Mouse (Mus musculus): ENCODE results near the gene Ranbp10. TPM values are rescaled to one million over a fixed set of nuclear protein-coding genes. Genes with fewer than 3 reads are reported as not detected.

Ranbp10 gene
- 27.8 TPM for polyA plus RNA-seq (2017; shearing (Covaris generic))

DNA sequence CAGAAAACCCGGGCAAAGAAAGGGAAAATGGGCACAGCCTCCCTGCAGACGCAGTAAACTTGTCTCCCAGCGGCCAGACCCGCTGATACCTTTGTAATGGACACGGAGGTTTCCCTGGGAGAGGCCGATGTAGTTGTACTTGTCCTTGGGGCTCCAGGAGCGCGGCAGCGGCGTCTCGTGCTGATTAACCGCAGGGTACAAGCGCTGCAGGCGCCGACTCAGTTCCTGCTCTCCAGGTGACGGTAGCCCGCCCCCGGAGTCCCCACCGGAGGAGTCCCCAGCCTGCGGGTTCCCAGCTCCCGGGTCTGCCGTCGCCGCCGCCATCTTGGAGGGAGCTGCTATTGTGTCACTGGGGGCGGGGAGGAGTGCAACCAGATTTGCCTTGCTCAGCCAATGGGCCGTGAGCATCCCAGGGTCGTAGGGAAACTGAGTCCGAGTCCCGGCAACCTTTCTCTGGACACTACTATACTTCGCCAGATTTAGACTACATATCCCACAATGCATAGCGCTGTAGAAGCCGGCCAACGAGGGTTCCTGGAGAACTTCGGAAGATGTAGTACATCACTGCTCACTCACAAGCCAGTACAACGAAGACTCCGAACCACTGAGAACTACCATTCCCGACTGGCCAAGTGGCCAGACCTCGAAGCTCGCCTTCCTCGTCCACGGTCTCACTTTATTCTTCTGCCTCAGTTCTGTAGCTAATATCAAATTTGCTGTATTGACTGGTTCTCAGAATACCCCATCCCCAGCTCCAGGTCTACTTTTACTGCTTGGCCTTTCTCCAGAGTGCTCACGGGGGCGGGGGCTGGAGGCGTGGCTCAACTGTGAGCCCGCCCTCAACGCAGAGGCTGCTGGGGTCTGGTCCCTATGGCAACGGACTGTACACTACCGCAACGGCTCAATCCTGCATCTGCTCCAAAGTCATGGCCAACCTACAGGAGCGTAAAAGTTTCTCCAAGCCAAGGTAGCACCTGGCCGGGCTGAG is at the start of gene Ranbp10, which contains the start of gene Tsnaxip1:
Gene Ranbp10, minus strand, starts transcription at position 490 of the 988 bp plus-strand sequence.
Gene Tsnaxip1, plus strand, starts transcription at position 871 of the 988 bp plus-strand sequence.

DNA sequence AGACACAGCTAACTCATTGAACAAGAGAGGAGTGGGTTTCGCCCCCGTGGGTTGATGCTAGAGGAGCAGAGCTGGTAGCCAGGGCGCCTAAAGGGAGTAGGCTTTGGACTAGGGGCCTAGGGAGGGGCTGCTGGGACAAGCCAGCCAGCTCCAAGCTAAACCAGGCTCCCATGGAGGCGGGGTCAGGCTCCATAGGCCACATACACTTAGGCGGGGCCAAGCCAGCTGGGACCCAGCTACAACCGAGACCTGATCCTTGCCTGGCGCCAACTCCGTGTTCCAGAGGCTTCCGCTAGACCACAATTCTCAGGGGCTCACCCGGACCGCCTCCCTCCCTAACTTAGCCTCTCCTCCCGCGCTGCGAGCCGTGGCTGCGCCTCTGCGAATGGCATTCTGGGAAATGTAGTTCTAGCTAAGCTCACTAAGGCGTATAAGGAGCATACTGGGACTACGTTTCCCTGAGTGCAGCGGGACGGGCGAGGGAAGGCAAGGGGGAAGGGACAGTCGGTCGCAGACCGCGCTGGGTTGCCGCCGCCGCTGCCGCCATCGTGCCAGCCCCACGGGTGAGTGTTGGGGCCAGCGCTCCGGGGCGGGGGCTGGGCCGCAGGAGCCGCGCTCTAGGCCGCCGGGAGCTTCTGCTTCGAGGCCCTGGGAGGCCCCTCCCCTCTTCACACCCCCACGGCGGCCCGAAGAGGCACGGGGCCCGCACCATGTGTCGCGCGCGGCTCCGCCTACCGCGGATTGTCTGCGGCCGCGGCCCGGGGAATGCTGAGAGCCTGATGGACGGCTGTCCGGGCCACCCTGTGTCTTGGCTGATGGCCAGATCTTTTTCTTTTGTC is 33.2 kb upstream of the Ranbp10 start, which contains the start of gene Nutf2:
Gene Nutf2, plus strand, starts transcription at position 438 of the 839 bp plus-strand sequence.

DNA sequence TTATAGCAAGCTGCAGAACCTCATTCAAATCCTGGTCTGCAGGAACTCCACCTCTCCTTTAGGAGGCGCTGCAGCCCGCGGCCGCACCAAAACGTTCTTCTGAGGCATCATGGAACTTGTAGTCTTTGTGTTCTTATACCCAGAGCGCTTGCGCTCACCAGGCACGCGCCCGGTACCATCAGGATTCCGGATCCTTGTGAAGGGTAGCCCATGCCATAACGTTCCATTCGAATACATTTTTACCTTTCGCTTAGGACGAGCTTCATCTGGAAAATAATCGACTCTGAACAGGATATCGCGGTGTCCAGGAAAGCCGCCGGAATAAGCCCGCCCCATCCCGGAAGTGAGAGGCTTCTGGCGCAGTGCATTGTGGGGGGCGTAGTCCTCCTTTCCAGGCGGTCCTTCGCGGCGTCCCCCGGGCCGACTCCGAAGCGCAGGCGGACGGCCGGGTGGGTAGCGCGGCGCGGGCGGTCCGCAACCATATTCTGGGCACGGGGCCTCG is 27.6 kb upstream of the Ranbp10 start, which contains the start of gene Thap11:
Gene Thap11, plus strand, starts transcription at position 418 of the 502 bp plus-strand sequence.

DNA sequence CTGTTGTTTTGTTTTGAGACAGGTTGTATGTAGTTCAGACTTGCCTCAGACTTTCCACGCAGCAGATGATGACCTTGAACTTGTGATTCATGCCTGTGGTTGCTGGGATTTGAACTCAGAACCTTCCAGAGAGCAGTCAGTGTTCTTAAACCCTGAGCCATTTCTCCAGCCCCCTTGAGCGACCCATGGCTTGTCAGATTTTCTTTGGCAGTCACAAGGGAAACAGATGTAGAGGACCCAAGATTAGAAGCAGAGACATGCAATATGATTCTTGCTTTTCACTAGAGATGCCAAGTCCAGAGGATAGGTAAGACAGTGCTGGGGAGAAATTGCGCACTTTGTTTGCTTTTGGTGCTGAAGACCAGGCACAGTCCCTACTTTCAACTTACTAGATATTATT is 26.0 kb upstream of the Ranbp10 start, which contains the start of gene Cenpt:
Gene Cenpt, minus strand, starts transcription at position 101 of the 400 bp plus-strand sequence.

DNA sequence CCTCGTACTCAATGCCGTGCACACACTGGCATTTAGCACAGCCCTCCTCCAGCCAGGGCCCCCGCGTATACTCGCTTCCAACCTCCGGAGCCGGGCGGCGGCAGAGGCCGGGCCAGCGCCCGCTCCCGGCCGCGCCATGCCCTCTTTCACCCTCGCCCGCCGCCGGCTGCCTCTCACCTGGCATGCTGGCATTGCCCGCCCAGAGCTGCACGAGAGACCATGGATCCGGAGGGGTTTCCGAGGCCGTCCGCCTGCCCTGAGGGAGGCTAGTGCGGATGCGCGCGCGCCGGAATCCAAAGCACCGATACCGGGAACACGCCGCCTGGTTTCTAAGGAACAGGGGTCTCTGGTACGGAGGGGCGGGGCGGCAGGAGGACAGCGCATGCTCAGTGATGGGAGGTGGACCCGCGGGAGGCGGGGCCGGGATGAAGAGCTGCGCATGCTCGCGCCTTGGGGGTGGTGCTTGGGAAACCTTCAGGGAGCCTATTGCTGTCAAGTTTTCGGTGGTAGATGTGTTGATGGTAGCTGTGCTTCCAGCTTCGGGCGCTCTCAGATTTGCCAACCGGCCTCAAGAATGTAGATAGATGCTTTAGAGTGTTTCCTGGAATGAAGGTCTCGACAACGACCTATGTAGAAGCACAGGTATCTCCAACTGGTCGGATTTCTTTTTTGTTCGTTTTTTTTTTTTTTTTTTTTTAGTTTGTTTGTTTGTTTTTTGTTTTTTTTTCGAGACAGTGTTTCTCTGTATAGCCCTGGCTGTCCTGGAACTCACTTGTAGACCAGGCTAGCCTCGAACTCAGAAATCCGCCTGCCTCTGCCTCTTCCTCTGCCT is 68.7 kb downstream of the Ranbp10 start, which contains the start of gene Gfod2:
Gene Gfod2, minus strand, starts transcription at position 388 of the 832 bp plus-strand sequence.

Other genes starting within 250 kb of the Ranbp10 start
- 18.7 TPM for gene Ripor1, start 222.1 kb downstream of the Ranbp10 start, polyA plus RNA-seq (2017; shearing (Covaris generic))
- 40.7 TPM for gene Ctcf, start 190.8 kb downstream of the Ranbp10 start, polyA plus RNA-seq (2017; shearing (Covaris generic))
- gene Agrp, start 190.0 kb downstream of the Ranbp10 start, polyA plus RNA-seq (2017; shearing (Covaris generic)), result 1.6 TPM
- 25.6 TPM for gene Carmil2, start 141.1 kb downstream of the Ranbp10 start, polyA plus RNA-seq (2017; shearing (Covaris generic))
- 92.3 TPM for gene Acd, start 126.2 kb downstream of the Ranbp10 start, polyA plus RNA-seq (2017; shearing (Covaris generic))
- gene Pard6a, start 126.2 kb downstream of the Ranbp10 start, polyA plus RNA-seq (2017; shearing (Covaris generic)), result 12.3 TPM
- gene 4933405L10Rik, start 119.7 kb downstream of the Ranbp10 start, polyA plus RNA-seq (2017; shearing (Covaris generic)), result 0.35 TPM
- 3.7 TPM for gene Enkd1, start 119.1 kb downstream of the Ranbp10 start, polyA plus RNA-seq (2017; shearing (Covaris generic))
- 6.3 TPM for gene Gfod2, start 68.7 kb downstream of the Ranbp10 start, polyA plus RNA-seq (2017; shearing (Covaris generic))
- not detected for gene Tsnaxip1, start 381 bp upstream of the Ranbp10 start, polyA plus RNA-seq (2017; shearing (Covaris generic))
- gene Cenpt, start 25.9 kb upstream of the Ranbp10 start, polyA plus RNA-seq (2017; shearing (Covaris generic)), result 18.1 TPM
- 17.4 TPM for gene Thap11, start 27.8 kb upstream of the Ranbp10 start, polyA plus RNA-seq (2017; shearing (Covaris generic))
- 11.7 TPM for gene Nutf2, start 33.2 kb upstream of the Ranbp10 start, polyA plus RNA-seq (2017; shearing (Covaris generic))
- gene Edc4, start 53.5 kb upstream of the Ranbp10 start, polyA plus RNA-seq (2017; shearing (Covaris generic)), result 120 TPM
- 2.6 TPM for gene Nrn1l, start 66.2 kb upstream of the Ranbp10 start, polyA plus RNA-seq (2017; shearing (Covaris generic))
- 38.1 TPM for gene Pskh1, start 73.1 kb upstream of the Ranbp10 start, polyA plus RNA-seq (2017; shearing (Covaris generic))
- gene Ctrl, start 106.5 kb upstream of the Ranbp10 start, polyA plus RNA-seq (2017; shearing (Covaris generic)), result 1.9 TPM
- gene Psmb10, start 111.1 kb upstream of the Ranbp10 start, polyA plus RNA-seq (2017; shearing (Covaris generic)), result 505 TPM
- gene Lcat, start 116.0 kb upstream of the Ranbp10 start, polyA plus RNA-seq (2017; shearing (Covaris generic)), result 0.59 TPM
- gene Slc12a4, start 138.7 kb upstream of the Ranbp10 start, polyA plus RNA-seq (2017; shearing (Covaris generic)), result 20.9 TPM
- not detected for gene Dpep3, start 152.1 kb upstream of the Ranbp10 start, polyA plus RNA-seq (2017; shearing (Covaris generic))
- 31.4 TPM for gene Dus2, start 164.0 kb upstream of the Ranbp10 start, polyA plus RNA-seq (2017; shearing (Covaris generic))
- gene Dpep2nb, start 178.6 kb upstream of the Ranbp10 start, polyA plus RNA-seq (2017; shearing (Covaris generic)), result 0.43 TPM
- gene Ddx28, start 184.5 kb upstream of the Ranbp10 start, polyA plus RNA-seq (2017; shearing (Covaris generic)), result 10.8 TPM
- 63.7 TPM for gene Nfatc3, start 231.5 kb upstream of the Ranbp10 start, polyA plus RNA-seq (2017; shearing (Covaris generic))

Data from inflammation-experienced regulatory T-cells, adult 16 weeks (primary cell).